Mouse (Mus musculus) myocyte (in vitro differentiated cells): ENCODE measurements around the gene Syt13.

ENCODE experiments used
- MAX ChIP-seq: IDR thresholded peaks from one replicate; pipeline ENCODE4 v1.6.1; 2011; ENCODE audit warnings: low read depth, mild to moderate bottlenecking, control low read depth
- MYOD1 ChIP-seq, 3 experiments: IDR thresholded peaks; one replicate each; pipeline ENCODE4 v1.6.1; 2011; ENCODE audit warnings: control low read depth in 2 of 3, low read depth in 2 of 3, mild to moderate bottlenecking in 2 of 3, moderate library complexity in 1 of 3; ENCODE audit not compliant: insufficient read length in 2 of 3, control insufficient read depth in 1 of 3
- MYOG ChIP-seq, 3 experiments: IDR thresholded peaks; one replicate each; pipeline ENCODE4 v1.6.1; 2011; ENCODE audit warnings: control low read depth in 2 of 3, low read depth in 2 of 3, mild to moderate bottlenecking in 2 of 3; ENCODE audit not compliant: insufficient read length in 2 of 3, control insufficient read depth in 1 of 3, insufficient read depth in 1 of 3
- POLR2A ChIP-seq: IDR thresholded peaks from one replicate; pipeline ENCODE4 v1.6.1; 2011; ENCODE audit warnings: low read depth, mild to moderate bottlenecking, control low read depth, moderate library complexity; ENCODE audit not compliant: insufficient read length
- POLR2AphosphoS2 ChIP-seq: IDR thresholded peaks from one replicate; pipeline ENCODE4 v1.6.1; 2011; ENCODE audit warnings: low read depth, control low read depth; ENCODE audit not compliant: insufficient read length
- REST ChIP-seq: IDR thresholded peaks from one replicate; pipeline ENCODE4 v1.6.1; 2011; ENCODE audit warnings: mild to moderate bottlenecking, control low read depth, moderate library complexity; ENCODE audit not compliant: insufficient read depth, insufficient read length
- TCF12 ChIP-seq: IDR thresholded peaks from one replicate; pipeline ENCODE4 v1.6.1; 2011; ENCODE audit warnings: mild to moderate bottlenecking, control low read depth; ENCODE audit not compliant: poor library complexity, insufficient read depth, severe bottlenecking

- TF ChIP-seq MAX (no peak), POLR2A (no peak), MYOD1 (IDR thresholded peaks at IDR 0.05; ENCODE audit: control insufficient read depth in 1 of 3, insufficient read length in 2 of 3, low read depth in 2 of 3) (no peak), TCF12 (no peak), POLR2AphosphoS2 (no peak), MYOG (IDR thresholded peaks at IDR 0.05; ENCODE audit: control insufficient read depth in 1 of 3, insufficient read depth in 1 of 3, insufficient read length in 2 of 3, low read depth in 2 of 3) (no peak), REST (no peak)
These were observed 31.0 kb upstream of the Syt13 start for GRCm38 (mm10) chr2:92883912-92884243.
